Mouse (Mus musculus) gastrocnemius, adult 8-10 months (tissue): ENCODE data around the gene Cmtm6. TPM values are rescaled to one million over a fixed set of nuclear protein-coding genes. Genes with fewer than 3 reads are reported as not detected.

Source experiments
- DNase-seq, 2 experiments: peaks; one replicate each; pipeline ENCODE4 v3.0.0; 2022; ENCODE audit warnings: low spot score in 2 of 2
- total RNA-seq, 4 experiments: library from RNA; stranded (reverse); gene quantifications; 2 replicates each; pipeline ENCODE4 v1.2.4; 2022

Gene Cmtm6
- total RNA-seq, 4 experiments from 2014 or later: 4.1 to 5.2 (median 4.5) TPM

- no peak for DNase-seq
Measured at GRCm38 (mm10) chr9:114770224-114770623, 39.3 kb downstream of the Cmtm6 start.

GRCm38 (mm10) chr9:114771565-114771964 lies 40.6 kb downstream of the Cmtm6 start:
- no peak for DNase-seq

- DNase-seq: no peak
Measured at GRCm38 (mm10) chr9:114774629-114775028, 43.7 kb downstream of the Cmtm6 start.

- peak; percentile 25 to 63 for DNase-seq
Measured at GRCm38 (mm10) chr9:114775272-114775671, 44.4 kb downstream of the Cmtm6 start.

GRCm38 (mm10) chr9:114776361-114776760 lies 45.4 kb downstream of the Cmtm6 start:
- no peak for DNase-seq

GRCm38 (mm10) chr9:114777178-114778046 lies 46.5 kb downstream of the Cmtm6 start:
- DNase-seq: no peak

GRCm38 (mm10) chr9:114778047-114778390 lies 47.1 kb downstream of the Cmtm6 start:
- no peak for DNase-seq

- DNase-seq: no peak
Measured at GRCm38 (mm10) chr9:114778877-114779276, 48.0 kb downstream of the Cmtm6 start.

- DNase-seq: no peak
Measured at GRCm38 (mm10) chr9:114779984-114780745, 49.2 kb downstream of the Cmtm6 start.

GRCm38 (mm10) chr9:114780746-114781525 lies 50.0 kb downstream of the Cmtm6 start:
- DNase-seq: peak in 1 of 2 experiments; percentile 17

GRCm38 (mm10) chr9:114781526-114782212 lies 50.8 kb downstream of the Cmtm6 start, which contains the start of gene Cmtm7:
Gene Cmtm7 (minus strand): TSS chr9:114781856.
- peak; percentile 53 to 64 for DNase-seq

GRCm38 (mm10) chr9:114785432-114786125 lies 54.7 kb downstream of the Cmtm6 start:
- DNase-seq: no peak

GRCm38 (mm10) chr9:114787134-114787533 lies 56.2 kb downstream of the Cmtm6 start:
- DNase-seq: no peak

GRCm38 (mm10) chr9:114787716-114788115 lies 56.8 kb downstream of the Cmtm6 start:
- DNase-seq: no peak

- no peak for DNase-seq
Measured at GRCm38 (mm10) chr9:114788697-114789096, 57.8 kb downstream of the Cmtm6 start.

- no peak for DNase-seq
Measured at GRCm38 (mm10) chr9:114789557-114789956, 58.6 kb downstream of the Cmtm6 start.

GRCm38 (mm10) chr9:114789989-114790388 lies 59.1 kb downstream of the Cmtm6 start:
- no peak for DNase-seq

- DNase-seq: no peak
Measured at GRCm38 (mm10) chr9:114793764-114794295, 62.9 kb downstream of the Cmtm6 start.

- DNase-seq: no peak
Measured at GRCm38 (mm10) chr9:114794491-114794890, 63.6 kb downstream of the Cmtm6 start.

- no peak for DNase-seq
Measured at GRCm38 (mm10) chr9:114796473-114797050, 65.6 kb downstream of the Cmtm6 start.
